Mouse (Mus musculus) skeletal muscle tissue, adult 2 months (tissue): Measurements from ENCODE around the gene Trim30a.
"Not testable (repeated sequence)": the region's sequence is repeated elsewhere in the genome, so short reads cannot be mapped to it uniquely, and the experiment has no call there.

Experiments
- DNase-seq: peaks from one replicate; pipeline ENCODE4 v3.0.0-alpha.2; 2012; ENCODE audit warnings: low read depth, low spot score

Gene Trim30a

GRCm38 (mm10) chr7:104465065-104465744, at the start of gene Trim30a:
Gene Trim30a, minus strand, starts transcription at chr7:104465193.
- DNase-seq: peak; percentile 30

GRCm38 (mm10) chr7:104507421-104508065, 42.5 kb upstream of the Trim30a start, which contains the start of gene Trim30d:
Gene Trim30d, minus strand, starts transcription at chr7:104507849.
- peak; percentile 11 for DNase-seq

DNA sequence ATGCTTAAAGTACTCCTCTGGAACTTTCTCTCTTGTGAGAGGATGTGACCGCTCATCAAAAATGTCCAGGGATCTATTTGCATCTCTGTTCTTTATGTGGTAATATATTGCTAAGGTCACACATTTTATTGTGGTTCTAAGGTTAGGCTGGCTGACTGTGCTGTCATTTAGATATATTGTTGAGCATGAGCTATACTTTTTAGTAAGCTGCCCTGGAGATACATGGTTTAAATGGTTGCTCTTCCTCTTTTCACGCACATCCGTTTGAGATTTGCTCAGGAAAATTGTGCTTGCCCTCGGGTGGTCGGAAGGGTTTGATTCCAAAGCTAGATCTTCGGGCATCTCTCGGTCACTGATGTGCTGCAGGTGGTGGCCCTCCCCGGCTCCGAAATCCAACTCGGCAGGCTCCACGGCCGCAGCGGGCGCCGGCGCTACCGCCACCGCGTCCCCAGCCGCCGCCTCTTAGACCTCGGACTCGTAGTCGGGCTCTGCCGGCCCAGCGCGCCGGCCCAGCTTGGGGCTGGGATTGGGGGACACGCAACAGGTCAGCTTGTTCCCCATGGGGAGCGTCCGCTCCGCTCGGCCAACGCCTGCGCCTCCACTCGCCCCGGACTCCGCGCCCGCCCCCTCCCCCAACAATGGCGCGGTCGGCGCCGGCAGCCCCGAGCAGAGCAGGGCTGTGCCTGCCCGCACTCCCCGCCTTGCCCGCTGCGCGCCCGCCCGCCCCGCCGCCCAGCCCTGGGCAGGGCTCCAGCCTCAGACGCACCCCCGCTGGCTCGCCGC, 36.8 kb upstream of the Trim30a start:
- DNase-seq: no peak

DNA sequence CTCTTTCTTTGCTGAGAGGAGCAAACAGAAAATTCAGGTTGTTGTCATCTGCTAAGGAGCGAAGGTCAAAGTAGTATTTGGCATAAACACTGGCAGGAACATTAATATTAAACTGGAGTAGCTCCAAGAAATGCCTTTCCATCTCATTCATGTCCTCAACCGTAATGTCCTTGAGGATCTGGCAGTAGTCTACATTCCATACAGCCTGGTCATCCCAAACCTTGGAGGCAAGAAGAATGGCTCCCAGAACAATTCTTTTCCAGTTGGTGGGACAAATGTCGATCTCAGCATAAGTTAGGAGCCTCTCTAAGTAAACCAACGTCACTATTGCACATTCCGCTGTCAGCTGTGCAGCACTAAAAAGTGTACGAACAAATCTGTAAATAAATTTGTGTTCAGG, 36.2 kb upstream of the Trim30a start:
- not testable (repeated sequence) for DNase-seq

DNA sequence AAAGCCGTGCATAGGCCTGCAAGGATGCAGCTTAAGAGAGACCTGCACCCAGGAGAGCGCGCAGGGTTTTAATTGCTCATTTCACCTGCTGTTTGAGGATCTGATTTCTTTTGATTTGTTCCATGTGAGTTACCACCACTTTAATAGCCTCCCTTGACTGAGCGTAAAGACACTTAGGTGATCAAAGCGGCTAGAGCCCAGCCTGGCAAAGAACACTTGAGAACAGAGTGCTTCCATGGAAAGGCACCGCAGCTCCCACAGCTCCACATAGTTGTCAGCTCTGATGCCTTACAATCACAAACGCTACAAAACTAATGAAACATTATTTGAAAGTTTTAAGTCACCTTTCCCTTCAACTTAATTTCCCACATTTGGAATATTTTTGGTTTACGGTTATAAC, 34.5 kb upstream of the Trim30a start:
- DNase-seq: not testable (repeated sequence)

GRCm38 (mm10) chr7:104445961-104446645, 18.9 kb downstream of the Trim30a start:
- peak; percentile 57 for DNase-seq

- DNase-seq: no peak
Measured at GRCm38 (mm10) chr7:104404460-104404950, 60.5 kb downstream of the Trim30a start.

DNA sequence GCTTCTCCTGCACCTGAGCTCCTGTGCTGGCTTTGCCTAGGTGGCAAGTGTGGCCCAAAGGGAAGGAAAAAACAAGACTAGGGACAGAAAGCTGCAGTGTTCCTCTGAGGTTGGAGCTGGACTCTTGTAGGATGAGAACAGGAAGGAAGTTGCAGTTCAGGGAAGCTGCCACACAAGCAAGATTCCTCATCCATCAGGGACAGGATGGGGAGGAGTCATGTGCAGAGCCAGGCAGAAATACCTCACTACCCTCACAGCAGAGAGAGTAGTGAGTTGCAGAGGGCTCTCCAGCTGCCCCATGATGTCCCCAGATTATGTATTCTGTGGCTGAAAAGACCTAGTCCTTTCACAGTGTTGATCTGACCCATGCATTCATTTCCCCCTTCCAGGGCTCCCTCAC, 63.9 kb downstream of the Trim30a start:
- peak; percentile 2 for DNase-seq

GRCm38 (mm10) chr7:104400698-104401097, 64.3 kb downstream of the Trim30a start, which contains the start of gene Trim30c:
Gene Trim30c, minus strand, starts transcription at chr7:104400837.
- DNase-seq: peak; percentile 0

GRCm38 (mm10) chr7:104398492-104398891, 66.5 kb downstream of the Trim30a start:
- no peak for DNase-seq

DNA sequence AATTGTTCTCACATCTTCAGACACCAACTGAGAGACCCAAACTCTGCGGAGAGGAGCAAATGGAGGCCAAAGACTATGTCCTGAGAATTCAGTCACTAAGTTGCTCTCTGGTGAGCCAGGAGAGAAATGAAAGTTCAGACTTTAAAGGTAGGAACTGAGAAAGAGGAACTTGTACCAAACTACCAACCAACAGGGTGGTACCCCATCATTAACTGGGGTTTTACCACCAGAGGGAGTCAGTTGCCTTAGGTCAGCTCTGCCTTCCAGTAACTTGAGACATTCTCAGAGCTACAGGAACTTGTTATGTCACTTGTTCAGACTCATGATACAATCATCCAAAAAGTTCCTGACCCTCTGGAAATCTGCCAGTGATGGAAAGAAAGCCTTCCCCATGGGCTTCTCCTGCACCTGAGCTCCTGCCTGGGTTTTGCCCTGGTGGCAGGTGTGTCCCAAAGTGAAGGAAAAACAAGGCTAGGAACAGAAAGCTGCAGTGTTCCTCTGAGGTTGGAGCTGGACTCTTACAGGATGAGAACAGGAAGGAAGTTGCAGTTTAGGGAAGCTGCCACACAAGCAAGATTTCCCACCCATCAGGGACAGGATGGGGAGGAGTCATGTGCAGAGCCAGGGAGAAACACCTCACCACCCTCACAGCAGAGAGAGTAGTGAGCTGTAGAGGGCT, 95.1 kb downstream of the Trim30a start, which contains the start of gene Trim30b:
Gene Trim30b, minus strand, starts transcription at position 149 of the 679 bp plus-strand sequence.
- DNase-seq: peak; percentile 21

DNA sequence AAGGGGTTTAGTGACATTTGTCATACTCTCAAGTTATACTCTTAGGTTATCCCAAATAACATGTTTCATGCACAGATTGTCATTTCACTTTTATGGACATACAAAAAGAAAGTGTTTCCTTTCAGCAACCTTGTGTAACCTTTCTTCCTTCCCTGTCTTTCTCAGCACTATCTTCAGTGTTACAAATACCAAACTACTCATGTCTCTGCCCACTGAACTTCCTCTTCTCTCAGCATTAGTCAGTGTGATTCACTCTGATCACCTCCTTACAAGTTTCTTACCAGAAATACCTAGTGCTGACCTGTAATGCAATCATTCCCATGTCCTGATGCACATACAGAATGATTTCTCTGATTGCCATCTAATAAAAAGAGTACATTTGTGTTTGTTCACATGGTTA, 98.7 kb downstream of the Trim30a start:
- DNase-seq: no peak
